Mouse (Mus musculus): Measurements from ENCODE around the gene Gpr152. TPM values are rescaled to one million over a fixed set of nuclear protein-coding genes. Genes with fewer than 3 reads are reported as not detected.

Gpr152 gene
- 0.10 TPM for polyA plus RNA-seq (2015; fragmentation: Illumina TruSeq; extraction: RNeasy Lipid Tissue Mini Kit (QIAGEN cat#74804); ENCODE audit: low read depth, low replicate concordance)

GRCm38 (mm10) chr19:4139446-4139845 is at the start of gene Gpr152:
Gpr152 (plus strand) TSS chr19:4139787.

GRCm38 (mm10) chr19:4096642-4097440 is 42.7 kb upstream of the Gpr152 start, which contains the start of gene Cdk2ap2:
Cdk2ap2 (plus strand) TSS chr19:4097182.

GRCm38 (mm10) chr19:4099837-4100717 is 39.5 kb upstream of the Gpr152 start, which contains the start of gene Pitpnm1:
Pitpnm1 (plus strand) TSS chr19:4099998.

GRCm38 (mm10) chr19:4125741-4126696 is 13.6 kb upstream of the Gpr152 start, which contains the start of gene Aip:
Aip (minus strand) TSS chr19:4125858.

GRCm38 (mm10) chr19:4143759-4144268 is 4.2 kb downstream of the Gpr152 start, which contains the start of gene Cabp4:
Cabp4 (minus strand) TSS chr19:4144033.

GRCm38 (mm10) chr19:4148491-4148806 is 8.9 kb downstream of the Gpr152 start, which contains the start of gene Coro1b:
Coro1b (plus strand) TSS chr19:4148619.

GRCm38 (mm10) chr19:4153232-4153654 is 13.7 kb downstream of the Gpr152 start, which contains the start of gene Ptprcap:
Ptprcap (plus strand) TSS chr19:4153604.

GRCm38 (mm10) chr19:4162646-4163542 is 23.3 kb downstream of the Gpr152 start, which contains the start of gene Rps6kb2:
Rps6kb2 (minus strand) TSS chr19:4163354.

GRCm38 (mm10) chr19:4175368-4175947 is 35.9 kb downstream of the Gpr152 start, which contains the start of gene Carns1:
Carns1 (minus strand) TSS chr19:4175479.

GRCm38 (mm10) chr19:4190831-4191334 is 51.3 kb downstream of the Gpr152 start, which contains the start of gene Tbc1d10c:
Tbc1d10c (minus strand) TSS chr19:4191284.

GRCm38 (mm10) chr19:4191528-4192250 is 52.1 kb downstream of the Gpr152 start, which contains the start of gene Ppp1ca:
Ppp1ca (plus strand) TSS chr19:4192065.

Other genes with a start within 250 kb of the Gpr152 start
- gene Tcirg1, start 232.7 kb upstream of the Gpr152 start, polyA plus RNA-seq (2015; fragmentation: Illumina TruSeq; extraction: RNeasy Lipid Tissue Mini Kit (QIAGEN cat#74804); ENCODE audit: low read depth, low replicate concordance): 14.5 TPM
- 305 TPM for gene Ndufs8, start 227.0 kb upstream of the Gpr152 start, polyA plus RNA-seq (2015; fragmentation: Illumina TruSeq; extraction: RNeasy Lipid Tissue Mini Kit (QIAGEN cat#74804); ENCODE audit: low read depth, low replicate concordance)
- gene Aldh3b1, start 210.0 kb upstream of the Gpr152 start, polyA plus RNA-seq (2015; fragmentation: Illumina TruSeq; extraction: RNeasy Lipid Tissue Mini Kit (QIAGEN cat#74804); ENCODE audit: low read depth, low replicate concordance): 4.3 TPM
- gene Unc93b1, start 204.6 kb upstream of the Gpr152 start, polyA plus RNA-seq (2015; fragmentation: Illumina TruSeq; extraction: RNeasy Lipid Tissue Mini Kit (QIAGEN cat#74804); ENCODE audit: low read depth, low replicate concordance): 16.0 TPM
- gene Aldh3b3, start 181.1 kb upstream of the Gpr152 start, polyA plus RNA-seq (2015; fragmentation: Illumina TruSeq; extraction: RNeasy Lipid Tissue Mini Kit (QIAGEN cat#74804); ENCODE audit: low read depth, low replicate concordance): not detected
- 1.4 TPM for gene Aldh3b2, start 167.5 kb upstream of the Gpr152 start, polyA plus RNA-seq (2015; fragmentation: Illumina TruSeq; extraction: RNeasy Lipid Tissue Mini Kit (QIAGEN cat#74804); ENCODE audit: low read depth, low replicate concordance)
- gene Acy3, start 153.2 kb upstream of the Gpr152 start, polyA plus RNA-seq (2015; fragmentation: Illumina TruSeq; extraction: RNeasy Lipid Tissue Mini Kit (QIAGEN cat#74804); ENCODE audit: low read depth, low replicate concordance): 4.0 TPM
- gene Tbx10, start 147.0 kb upstream of the Gpr152 start, polyA plus RNA-seq (2015; fragmentation: Illumina TruSeq; extraction: RNeasy Lipid Tissue Mini Kit (QIAGEN cat#74804); ENCODE audit: low read depth, low replicate concordance): not detected
- 15.1 TPM for gene Nudt8, start 139.2 kb upstream of the Gpr152 start, polyA plus RNA-seq (2015; fragmentation: Illumina TruSeq; extraction: RNeasy Lipid Tissue Mini Kit (QIAGEN cat#74804); ENCODE audit: low read depth, low replicate concordance)
- gene Gm49405, start 139.2 kb upstream of the Gpr152 start, polyA plus RNA-seq (2015; fragmentation: Illumina TruSeq; extraction: RNeasy Lipid Tissue Mini Kit (QIAGEN cat#74804); ENCODE audit: low read depth, low replicate concordance): 2.0 TPM
- gene Doc2g, start 136.5 kb upstream of the Gpr152 start, polyA plus RNA-seq (2015; fragmentation: Illumina TruSeq; extraction: RNeasy Lipid Tissue Mini Kit (QIAGEN cat#74804); ENCODE audit: low read depth, low replicate concordance): 5.7 TPM
- 236 TPM for gene Ndufv1, start 127.0 kb upstream of the Gpr152 start, polyA plus RNA-seq (2015; fragmentation: Illumina TruSeq; extraction: RNeasy Lipid Tissue Mini Kit (QIAGEN cat#74804); ENCODE audit: low read depth, low replicate concordance)
- gene Gstp1, start 101.8 kb upstream of the Gpr152 start, polyA plus RNA-seq (2015; fragmentation: Illumina TruSeq; extraction: RNeasy Lipid Tissue Mini Kit (QIAGEN cat#74804); ENCODE audit: low read depth, low replicate concordance): 465 TPM
- 1.5 TPM for gene Gstp2, start 93.8 kb upstream of the Gpr152 start, polyA plus RNA-seq (2015; fragmentation: Illumina TruSeq; extraction: RNeasy Lipid Tissue Mini Kit (QIAGEN cat#74804); ENCODE audit: low read depth, low replicate concordance)
- not detected for gene Gstp3, start 80.2 kb upstream of the Gpr152 start, polyA plus RNA-seq (2015; fragmentation: Illumina TruSeq; extraction: RNeasy Lipid Tissue Mini Kit (QIAGEN cat#74804); ENCODE audit: low read depth, low replicate concordance)
- not detected for gene Cabp2, start 58.2 kb upstream of the Gpr152 start, polyA plus RNA-seq (2015; fragmentation: Illumina TruSeq; extraction: RNeasy Lipid Tissue Mini Kit (QIAGEN cat#74804); ENCODE audit: low read depth, low replicate concordance)
- 37.6 TPM for gene Cdk2ap2, start 42.6 kb upstream of the Gpr152 start, polyA plus RNA-seq (2015; fragmentation: Illumina TruSeq; extraction: RNeasy Lipid Tissue Mini Kit (QIAGEN cat#74804); ENCODE audit: low read depth, low replicate concordance)
- 122 TPM for gene Pitpnm1, start 39.8 kb upstream of the Gpr152 start, polyA plus RNA-seq (2015; fragmentation: Illumina TruSeq; extraction: RNeasy Lipid Tissue Mini Kit (QIAGEN cat#74804); ENCODE audit: low read depth, low replicate concordance)
- 183 TPM for gene Aip, start 13.9 kb upstream of the Gpr152 start, polyA plus RNA-seq (2015; fragmentation: Illumina TruSeq; extraction: RNeasy Lipid Tissue Mini Kit (QIAGEN cat#74804); ENCODE audit: low read depth, low replicate concordance)
- gene Cabp4, start 4.2 kb downstream of the Gpr152 start, polyA plus RNA-seq (2015; fragmentation: Illumina TruSeq; extraction: RNeasy Lipid Tissue Mini Kit (QIAGEN cat#74804); ENCODE audit: low read depth, low replicate concordance): not detected
- 127 TPM for gene Coro1b, start 8.8 kb downstream of the Gpr152 start, polyA plus RNA-seq (2015; fragmentation: Illumina TruSeq; extraction: RNeasy Lipid Tissue Mini Kit (QIAGEN cat#74804); ENCODE audit: low read depth, low replicate concordance)
- gene Ptprcap, start 13.8 kb downstream of the Gpr152 start, polyA plus RNA-seq (2015; fragmentation: Illumina TruSeq; extraction: RNeasy Lipid Tissue Mini Kit (QIAGEN cat#74804); ENCODE audit: low read depth, low replicate concordance): 1.5 TPM
- 45.8 TPM for gene Rps6kb2, start 23.6 kb downstream of the Gpr152 start, polyA plus RNA-seq (2015; fragmentation: Illumina TruSeq; extraction: RNeasy Lipid Tissue Mini Kit (QIAGEN cat#74804); ENCODE audit: low read depth, low replicate concordance)
- gene Carns1, start 35.7 kb downstream of the Gpr152 start, polyA plus RNA-seq (2015; fragmentation: Illumina TruSeq; extraction: RNeasy Lipid Tissue Mini Kit (QIAGEN cat#74804); ENCODE audit: low read depth, low replicate concordance): 13.7 TPM
- 1.2 TPM for gene Tbc1d10c, start 51.5 kb downstream of the Gpr152 start, polyA plus RNA-seq (2015; fragmentation: Illumina TruSeq; extraction: RNeasy Lipid Tissue Mini Kit (QIAGEN cat#74804); ENCODE audit: low read depth, low replicate concordance)
- 454 TPM for gene Ppp1ca, start 52.3 kb downstream of the Gpr152 start, polyA plus RNA-seq (2015; fragmentation: Illumina TruSeq; extraction: RNeasy Lipid Tissue Mini Kit (QIAGEN cat#74804); ENCODE audit: low read depth, low replicate concordance)
- gene Rad9a, start 61.9 kb downstream of the Gpr152 start, polyA plus RNA-seq (2015; fragmentation: Illumina TruSeq; extraction: RNeasy Lipid Tissue Mini Kit (QIAGEN cat#74804); ENCODE audit: low read depth, low replicate concordance): 10.9 TPM
- 0.59 TPM for gene Clcf1, start 74.5 kb downstream of the Gpr152 start, polyA plus RNA-seq (2015; fragmentation: Illumina TruSeq; extraction: RNeasy Lipid Tissue Mini Kit (QIAGEN cat#74804); ENCODE audit: low read depth, low replicate concordance)
- gene AC109138.7, start 74.6 kb downstream of the Gpr152 start, polyA plus RNA-seq (2015; fragmentation: Illumina TruSeq; extraction: RNeasy Lipid Tissue Mini Kit (QIAGEN cat#74804); ENCODE audit: low read depth, low replicate concordance): not detected
- 29.6 TPM for gene Pold4, start 92.1 kb downstream of the Gpr152 start, polyA plus RNA-seq (2015; fragmentation: Illumina TruSeq; extraction: RNeasy Lipid Tissue Mini Kit (QIAGEN cat#74804); ENCODE audit: low read depth, low replicate concordance)
- 58.5 TPM for gene Ssh3, start 129.4 kb downstream of the Gpr152 start, polyA plus RNA-seq (2015; fragmentation: Illumina TruSeq; extraction: RNeasy Lipid Tissue Mini Kit (QIAGEN cat#74804); ENCODE audit: low read depth, low replicate concordance)
- gene Ankrd13d, start 143.3 kb downstream of the Gpr152 start, polyA plus RNA-seq (2015; fragmentation: Illumina TruSeq; extraction: RNeasy Lipid Tissue Mini Kit (QIAGEN cat#74804); ENCODE audit: low read depth, low replicate concordance): 55.6 TPM
- gene Grk2, start 166.4 kb downstream of the Gpr152 start, polyA plus RNA-seq (2015; fragmentation: Illumina TruSeq; extraction: RNeasy Lipid Tissue Mini Kit (QIAGEN cat#74804); ENCODE audit: low read depth, low replicate concordance): 184 TPM